Mouse (Mus musculus): ENCODE measurements around the gene Ccl11.

DNA sequence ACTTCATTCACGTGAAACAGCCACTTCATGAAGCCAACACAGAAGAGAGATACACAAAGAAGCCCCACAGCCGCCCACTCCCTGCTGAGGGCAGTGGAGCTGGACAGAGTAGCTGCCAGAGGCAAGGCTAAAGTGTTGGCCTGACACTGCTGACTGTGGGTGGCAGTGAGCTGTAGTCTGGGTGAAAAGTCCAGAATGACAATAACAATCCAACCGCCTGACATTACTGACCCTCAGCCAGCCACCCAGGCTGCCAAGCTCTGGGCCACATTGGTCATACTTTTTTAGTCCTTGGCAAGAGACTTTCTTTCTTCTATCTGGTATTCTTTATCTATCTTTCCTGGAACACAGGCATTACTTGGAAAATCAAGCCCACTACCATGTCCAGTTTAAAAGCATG lies 13.5 kb downstream of the Ccl11 start:
- TF ChIP-seq CTCF (IDR thresholded peaks at IDR 0.05; ENCODE audit: borderline replicate concordance, insufficient read depth, low read depth, low read length): no peak
- no peak for TF ChIP-seq POLR2A (IDR thresholded peaks at IDR 0.05; ENCODE audit: borderline replicate concordance, insufficient read depth, low read length)
